Mouse (Mus musculus) lung, postnatal 0 days (tissue): ENCODE measurements around the gene Mex3a. TPM values are rescaled to one million over a fixed set of nuclear protein-coding genes. Genes with fewer than 3 reads are reported as not detected.

Experiments used
- ATAC-seq: fragments of 200-750 bp; cut with Nextera tagmentation; 2 replicates; pipeline ENCODE4 v1.8.0; 2017; ENCODE audit warnings: moderate library complexity
- DNase-seq: peaks from one replicate; pipeline ENCODE4 v3.0.0-alpha.2; 2016; ENCODE audit warnings: low spot score
- H3K27ac ChIP-seq: fragments of 300-500 bp; sonication (generic); 2 replicates; pipeline ENCODE4 v1.5.1; 2014; ENCODE audit warnings: antibody characterized with exemption, mild to moderate bottlenecking, low read length, mixed read lengths
- H3K27me3 ChIP-seq: fragments of 300-500 bp; sonication (generic); replicated peaks from 2 replicates; pipeline ENCODE4 v1.6.1; 2014; ENCODE audit warnings: low read length, mixed read lengths; ENCODE audit not compliant: insufficient read depth
- H3K36me3 ChIP-seq: fragments of 300-500 bp; sonication (generic); 2 replicates; pipeline ENCODE4 v1.6.1; 2014; ENCODE audit warnings: low read length, mixed read lengths; ENCODE audit not compliant: insufficient read depth
- H3K4me1 ChIP-seq: fragments of 300-500 bp; sonication (generic); 2 replicates; pipeline ENCODE4 v1.6.1; 2014; ENCODE audit warnings: antibody characterized with exemption, low read depth, low read length, mixed read lengths; ENCODE audit not compliant: insufficient read depth
- H3K4me2 ChIP-seq: fragments of 300-500 bp; sonication (generic); replicated peaks from 2 replicates; pipeline ENCODE4 v1.6.1; 2014; ENCODE audit warnings: low read depth, mild to moderate bottlenecking, low read length, moderate library complexity, mixed read lengths
- H3K4me3 ChIP-seq: fragments of 300-500 bp; sonication (generic); 2 replicates; pipeline ENCODE4 v1.5.1; 2014; ENCODE audit warnings: low read depth, low read length
- H3K9ac ChIP-seq: fragments of 300-500 bp; sonication (generic); replicated peaks from 2 replicates; pipeline ENCODE4 v1.6.1; 2014; ENCODE audit warnings: low read depth, mild to moderate bottlenecking
- H3K9me3 ChIP-seq: fragments of 300-500 bp; sonication (generic); 2 replicates; pipeline ENCODE4 v1.6.1; 2016; ENCODE audit warnings: low read length, mixed read lengths
- CTCF ChIP-seq: IDR thresholded peaks from 2 replicates; pipeline ENCODE4 v1.5.1; 2016; ENCODE audit warnings: antibody characterized with exemption, mild to moderate bottlenecking
- EP300 ChIP-seq: IDR thresholded peaks from 2 replicates; pipeline ENCODE4 v1.6.1; 2016; ENCODE audit warnings: antibody characterized with exemption, mild to moderate bottlenecking, control low read depth
- WGBS: fragments of 180-500 bp; shearing (Covaris S2); extraction: QIAGEN DNeasy Blood & Tissue Kit; methylation state at CpG from one replicate; pipeline ENCODE4 v1.1.7; 2014; 5-methylcytosine and 5-hydroxymethylcytosine counted together
- polyA plus RNA-seq: library from polyadenylated mRNA; unstranded; fragments of >200 nt; fragmentation: Nextera tagmentation; extraction: Ambion mirVana; gene quantifications from 2 replicates; pipeline ENCODE4 v1.2.1, GENCODE M21; 2015

Mex3a gene
- polyA plus RNA-seq, 1 experiment from 2014 or later: 2.6 TPM

- under 1% methylated on average over 48 of the region's 48 CpGs for whole genome bisulfite sequencing
- H3K4me3 ChIP-seq: peak within 1 kb of the TSS; percentile 84
- H3K27me3 ChIP-seq: no peaks in the 10 kb centered on the region
- 0 out of 2 replicates have a peak, but pooled peaks cover 9% of the 10 kb centered on the region for H3K36me3 ChIP-seq
- peaks cover 11% of the 10 kb centered on the region; the same call in 1 of the 2 replicates for H3K4me1 ChIP-seq
- DNase-seq: peak; percentile 99
- H3K27ac ChIP-seq: peak within 1 kb of the TSS; percentile 94
- ATAC-seq: peak; percentile 92
- no peaks in the 10 kb centered on the region for H3K9me3 ChIP-seq
- H3K4me2 ChIP-seq: peak within 1 kb of the TSS; percentile 98
- peak within 1 kb of the TSS; percentile 78 for H3K9ac ChIP-seq
- peak; percentile 16; the same call in 1 of the 2 replicates for TF ChIP-seq EP300
- TF ChIP-seq CTCF: no peak
These were observed 20.7 kb downstream of the Mex3a start, which contains the start of gene Lamtor2 for GRCm38 (mm10) chr3:88552676-88553524. Gene Lamtor2 (minus strand): TSS chr3:88553074.

DNA sequence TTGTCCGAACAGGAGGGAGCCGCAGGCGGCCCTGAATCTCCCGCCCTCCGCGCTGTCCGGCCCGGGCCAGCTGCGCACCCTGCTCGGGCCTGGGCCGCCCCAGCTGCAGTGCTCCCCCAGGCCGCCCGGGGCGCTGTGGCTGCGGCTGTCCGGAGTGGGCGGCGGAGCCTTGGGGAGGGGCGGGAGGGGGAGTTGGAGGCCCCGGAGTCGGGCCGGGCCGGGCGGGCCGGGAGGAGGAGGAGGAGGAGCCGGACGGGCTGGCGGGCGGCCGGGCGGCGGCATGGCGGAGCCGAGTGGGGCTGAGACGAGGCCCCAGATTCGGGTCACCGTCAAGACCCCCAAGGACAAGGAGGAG, 21.3 kb downstream of the Mex3a start, which contains the start of gene Ubqln4:
TSS of gene Ubqln4 (plus strand) at position 234 of the 355 bp plus-strand sequence.
- peak within 1 kb of the TSS; percentile 78 for H3K9ac ChIP-seq
- peaks cover 11% of the 10 kb centered on the region; the same call in 1 of the 2 replicates for H3K4me1 ChIP-seq
- H3K4me2 ChIP-seq: peak within 1 kb of the TSS; percentile 98
- no peaks in the 10 kb centered on the region for H3K27me3 ChIP-seq
- H3K4me3 ChIP-seq: peak within 1 kb of the TSS; percentile 84
- 0% methylated on average over 8 of the region's 37 CpGs for WGBS
- H3K27ac ChIP-seq: peak within 1 kb of the TSS; percentile 94
- H3K36me3 ChIP-seq: peaks cover 15% of the 10 kb centered on the region; the same call in 1 of the 2 replicates
- no peaks in the 10 kb centered on the region for H3K9me3 ChIP-seq
- peak; percentile 92 for DNase-seq
- TF ChIP-seq EP300 (no peak), CTCF (peak; percentile 81)
- peak; percentile 87 for ATAC-seq

- H3K4me3 ChIP-seq: peak overlapping the region; percentile 84
- DNase-seq: peak; percentile 72
- under 1% methylated on average over 28 of the region's 41 CpGs for WGBS
- peaks cover 15% of the 10 kb centered on the region; the same call in 1 of the 2 replicates for H3K36me3 ChIP-seq
- H3K9ac ChIP-seq: peak overlapping the region; percentile 78
- no peaks in the 10 kb centered on the region for H3K27me3 ChIP-seq
- ATAC-seq: no peak; the same call in 1 of the 2 replicates
- peak overlapping the region; percentile 94 for H3K27ac ChIP-seq
- H3K4me2 ChIP-seq: peak overlapping the region; percentile 98
- no peaks in the 10 kb centered on the region for H3K9me3 ChIP-seq
- TF ChIP-seq EP300 (no peak), CTCF (peak; percentile 39)
- H3K4me1 ChIP-seq: peaks cover 11% of the 10 kb centered on the region; the same call in 1 of the 2 replicates
These were observed 21.8 kb downstream of the Mex3a start for GRCm38 (mm10) chr3:88553880-88554586.

GRCm38 (mm10) chr3:88555069-88555605, 22.9 kb downstream of the Mex3a start:
- Histone ChIP-seq H3K9me3 (no peaks in the 10 kb centered on the region), H3K36me3 (peaks cover 15% of the 10 kb centered on the region; the same call in 1 of the 2 replicates), H3K27ac (no peak overlapping the region), H3K4me1 (peaks cover 11% of the 10 kb centered on the region; the same call in 1 of the 2 replicates), H3K4me2 (no peak overlapping the region), H3K27me3 (no peaks in the 10 kb centered on the region), H3K9ac (no peak overlapping the region), H3K4me3 (no peak overlapping the region)
- TF ChIP-seq CTCF (no peak), EP300 (no peak)
- ATAC-seq (no peak), DNase-seq (no peak)
- 83% methylated on average over 5 of the region's 5 CpGs for WGBS

DNA sequence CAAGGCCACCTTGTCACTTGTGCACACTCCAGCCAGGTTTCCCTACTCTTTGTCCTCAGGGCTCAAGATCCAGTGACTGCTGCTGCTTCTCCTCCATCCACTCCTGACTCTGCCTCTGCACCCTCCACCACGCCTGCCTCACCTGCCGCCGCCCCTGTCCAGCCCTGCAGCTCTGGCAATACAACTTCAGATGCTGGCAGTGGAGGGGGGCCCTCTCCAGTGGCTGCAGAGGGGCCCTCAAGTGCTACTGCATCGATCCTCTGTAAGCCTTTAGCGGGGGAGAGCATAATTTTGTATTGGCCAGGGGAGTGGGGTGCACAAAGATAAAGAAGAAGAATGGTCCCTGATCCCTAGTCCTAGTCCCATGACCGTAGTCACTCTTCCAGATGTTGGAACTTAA, 23.5 kb downstream of the Mex3a start:
- Histone ChIP-seq H3K36me3 (peaks cover 16% of the 10 kb centered on the region; the same call in 1 of the 2 replicates), H3K4me1 (peaks cover 11% of the 10 kb centered on the region; the same call in 1 of the 2 replicates), H3K27me3 (no peaks in the 10 kb centered on the region), H3K4me3 (no peak overlapping the region), H3K4me2 (no peak overlapping the region), H3K9ac (no peak overlapping the region), H3K9me3 (no peaks in the 10 kb centered on the region), H3K27ac (no peak overlapping the region)
- TF ChIP-seq CTCF (no peak), EP300 (no peak)
- 88% methylated on average over 6 of the region's 6 CpGs for WGBS
- DNase-seq (no peak), ATAC-seq (no peak)

GRCm38 (mm10) chr3:88556616-88557015, 24.4 kb downstream of the Mex3a start:
- Histone ChIP-seq H3K27me3 (no peaks in the 10 kb centered on the region), H3K4me2 (no peak overlapping the region), H3K9me3 (no peaks in the 10 kb centered on the region), H3K36me3 (peaks cover 25% of the 10 kb centered on the region; the same call in 1 of the 2 replicates), H3K4me3 (no peak overlapping the region), H3K27ac (no peak overlapping the region), H3K9ac (no peak overlapping the region), H3K4me1 (peaks cover 11% of the 10 kb centered on the region; the same call in 1 of the 2 replicates)
- TF ChIP-seq EP300 (no peak), CTCF (no peak)
- ATAC-seq (no peak), DNase-seq (no peak)
- WGBS: 94% methylated on average over 8 of the region's 8 CpGs
